Mouse (Mus musculus) midbrain, embryonic 12.5 days (tissue): ENCODE measurements around the gene Cln3. TPM values are rescaled to one million over a fixed set of nuclear protein-coding genes. Genes with fewer than 3 reads are reported as not detected.

Experiments
- ATAC-seq: fragments of 200-750 bp; cut with Nextera tagmentation; 2 replicates; pipeline ENCODE4 v1.8.0; 2017; ENCODE audit warnings: low read depth, moderate TSS enrichment, moderate library complexity; ENCODE audit not compliant: low FRiP score
- H3K27ac ChIP-seq: fragments of 300-500 bp; sonication (generic); replicated peaks from 2 replicates; pipeline ENCODE4 v1.5.1; 2016; ENCODE audit warnings: mild to moderate bottlenecking
- H3K27me3 ChIP-seq: fragments of 300-500 bp; sonication (generic); 2 replicates; pipeline ENCODE4 v1.6.1; 2016; ENCODE audit warnings: mild to moderate bottlenecking
- H3K36me3 ChIP-seq: fragments of 300-500 bp; sonication (generic); 2 replicates; pipeline ENCODE4 v1.6.1; 2016
- H3K4me1 ChIP-seq: fragments of 300-500 bp; sonication (generic); 2 replicates; pipeline ENCODE4 v1.6.1; 2016
- H3K4me2 ChIP-seq: fragments of 300-500 bp; sonication (generic); replicated peaks from 2 replicates; pipeline ENCODE4 v1.6.1; 2016; ENCODE audit warnings: mild to moderate bottlenecking, moderate library complexity
- H3K4me3 ChIP-seq: fragments of 300-500 bp; sonication (generic); 2 replicates; pipeline ENCODE4 v1.5.1; 2016; ENCODE audit warnings: mild to moderate bottlenecking
- H3K9ac ChIP-seq: fragments of 300-500 bp; sonication (generic); replicated peaks from 2 replicates; pipeline ENCODE4 v1.6.1; 2016; ENCODE audit warnings: mild to moderate bottlenecking, moderate library complexity
- H3K9me3 ChIP-seq: fragments of 300-500 bp; sonication (generic); 2 replicates; pipeline ENCODE4 v1.6.1; 2016; ENCODE audit warnings: mild to moderate bottlenecking
- WGBS: fragments of 180-500 bp; shearing (Covaris S2); methylation state at CpG from one replicate; pipeline ENCODE4 v1.1.7; 2016; 5-methylcytosine and 5-hydroxymethylcytosine counted together
- polyA plus RNA-seq: library from polyadenylated mRNA; unstranded; fragments of >200 nt; fragmentation: Nextera tagmentation; extraction: Ambion mirVana; gene quantifications from 2 replicates; pipeline ENCODE4 v1.2.1, GENCODE M21; 2016

Gene Cln3
- polyA plus RNA-seq: 26.1 and 29.2 TPM in 2 replicates

DNA sequence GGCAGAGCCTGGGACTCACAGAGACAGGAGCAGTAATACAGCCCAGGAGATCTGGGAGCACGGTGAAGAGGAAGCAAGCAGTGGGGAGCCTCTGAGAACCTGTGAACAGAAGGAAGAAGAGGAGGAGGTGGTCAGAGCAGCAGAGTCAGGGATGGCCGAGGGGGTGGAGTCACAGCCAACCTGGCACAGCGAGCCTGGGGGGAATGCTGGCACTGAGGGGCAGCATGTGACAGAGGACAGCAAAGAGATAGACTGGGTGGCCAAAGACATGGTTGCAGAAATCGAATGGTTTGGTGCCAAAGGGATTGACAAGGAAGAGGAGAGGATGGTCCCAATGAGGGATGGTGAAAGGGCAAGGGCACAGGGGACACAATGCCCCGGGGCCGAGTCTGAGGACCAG is at the start of gene Cln3:
Gene Cln3, minus strand, starts transcription at position 101 of the 400 bp plus-strand sequence.
- H3K9me3 ChIP-seq: no peaks in the 10 kb centered on the region
- H3K4me1 ChIP-seq: peaks cover 18% of the 10 kb centered on the region
- ATAC-seq: no peak
- H3K27me3 ChIP-seq: peaks cover 40% of the 10 kb centered on the region
- H3K27ac ChIP-seq: no peak within 1 kb of the TSS
- H3K9ac ChIP-seq: no peak within 1 kb of the TSS
- H3K4me3 ChIP-seq: no peak within 1 kb of the TSS
- no peaks in the 10 kb centered on the region for H3K36me3 ChIP-seq
- WGBS: 76% methylated on average over 6 of the region's 6 CpGs
- H3K4me2 ChIP-seq: no peak within 1 kb of the TSS

DNA sequence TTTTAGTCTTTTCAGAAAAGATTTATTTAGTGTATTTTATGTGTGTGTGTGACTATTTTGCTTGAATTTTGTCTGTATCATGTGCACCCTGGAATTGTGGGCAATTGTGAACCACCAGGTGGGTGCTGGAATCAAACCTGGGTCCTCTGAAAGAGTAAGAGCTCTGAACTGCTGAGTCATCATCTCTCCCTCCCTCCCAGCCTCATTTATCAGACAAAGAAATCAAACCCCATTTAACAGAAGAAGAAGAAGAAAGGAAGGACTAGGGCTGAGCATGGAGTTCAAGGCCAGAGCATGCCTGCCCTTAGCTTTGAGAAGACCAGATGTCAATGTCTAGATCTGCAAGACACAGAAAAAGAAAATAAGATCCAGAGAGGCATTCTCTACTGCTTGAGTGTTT is 49.8 kb upstream of the Cln3 start:
- H3K9me3 ChIP-seq: no peaks in the 10 kb centered on the region
- 0 out of 2 replicates have a peak, but pooled peaks cover 6% of the 10 kb centered on the region for H3K27me3 ChIP-seq
- H3K4me2 ChIP-seq: no peak overlapping the region
- H3K4me3 ChIP-seq: no peak overlapping the region
- no peak for ATAC-seq
- H3K36me3 ChIP-seq: no peaks in the 10 kb centered on the region
- no peak overlapping the region for H3K9ac ChIP-seq
- H3K27ac ChIP-seq: no peak overlapping the region
- no peaks in the 10 kb centered on the region for H3K4me1 ChIP-seq

DNA sequence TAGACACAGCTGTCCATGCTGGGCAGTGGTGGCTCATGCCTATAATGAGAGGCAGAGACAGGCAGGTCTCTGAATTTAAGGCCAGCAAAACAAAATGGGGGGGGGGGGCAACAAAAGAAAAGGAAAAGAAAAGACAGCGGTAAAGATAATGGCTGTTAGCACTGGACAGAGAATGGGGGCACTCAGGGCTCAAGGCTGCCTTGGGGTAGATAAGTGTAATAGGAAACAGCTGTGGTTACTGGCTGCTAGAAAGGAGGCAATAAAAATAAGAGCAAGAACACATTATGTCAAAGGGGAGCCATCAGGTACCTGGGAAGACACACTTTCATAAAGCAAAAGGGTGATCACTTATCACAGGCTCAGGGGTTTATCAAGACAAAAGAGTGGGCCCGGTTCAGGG is 46.9 kb upstream of the Cln3 start:
- no peaks in the 10 kb centered on the region for H3K9me3 ChIP-seq

DNA sequence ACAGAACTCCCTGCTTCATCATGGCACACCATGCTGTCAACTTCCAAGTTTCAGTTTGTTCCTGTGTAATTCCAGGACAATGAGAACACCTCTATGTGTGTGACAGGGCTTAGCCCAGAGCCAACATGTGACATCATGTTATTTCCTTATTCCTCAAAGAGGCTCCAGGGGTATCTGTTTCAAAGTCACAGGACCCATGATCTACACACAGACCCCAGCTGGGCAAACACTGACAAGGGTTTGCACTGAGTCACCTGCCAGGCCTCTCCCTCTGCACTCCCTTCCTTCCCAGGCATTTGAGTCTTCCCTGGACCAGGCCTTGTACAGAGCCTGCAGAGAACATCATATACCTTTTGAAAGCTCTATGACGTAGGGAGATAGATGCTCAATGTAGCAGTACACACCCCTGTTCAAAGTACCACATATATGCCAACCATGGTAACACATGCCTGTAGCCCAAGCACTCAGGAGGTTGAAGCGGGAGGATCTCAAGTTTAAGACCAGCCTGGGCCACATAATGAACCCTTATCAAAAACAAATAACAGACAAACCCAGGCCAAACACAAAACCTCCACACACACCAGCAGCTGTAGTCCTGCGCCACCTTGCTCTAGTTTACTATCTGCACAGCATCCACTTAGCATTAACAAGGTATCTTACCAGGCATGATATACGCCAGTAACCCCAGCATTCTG is 45.4 kb upstream of the Cln3 start, which contains the start of gene Nupr1:
Gene Nupr1, minus strand, starts transcription at position 38 of the 695 bp plus-strand sequence.
- Histone ChIP-seq H3K27ac (no peak within 1 kb of the TSS), H3K27me3 (no peaks in the 10 kb centered on the region), H3K36me3 (no peaks in the 10 kb centered on the region), H3K4me3 (no peak within 1 kb of the TSS), H3K4me1 (no peaks in the 10 kb centered on the region), H3K4me2 (no peak within 1 kb of the TSS), H3K9me3 (no peaks in the 10 kb centered on the region), H3K9ac (no peak within 1 kb of the TSS)
- 92% methylated on average over 4 of the region's 4 CpGs for WGBS
- ATAC-seq: no peak

More for the DNA sequence above, 46.9 kb upstream of the Cln3 start:
- ATAC-seq: no peak
- no peaks in the 10 kb centered on the region for H3K27me3 ChIP-seq
- WGBS: 89% methylated on average over 2 of the region's 2 CpGs
- no peaks in the 10 kb centered on the region for H3K36me3 ChIP-seq
- no peak overlapping the region for H3K4me2 ChIP-seq
- no peak overlapping the region for H3K4me3 ChIP-seq
- no peaks in the 10 kb centered on the region for H3K4me1 ChIP-seq
- H3K27ac ChIP-seq: no peak overlapping the region
- no peak overlapping the region for H3K9ac ChIP-seq

DNA sequence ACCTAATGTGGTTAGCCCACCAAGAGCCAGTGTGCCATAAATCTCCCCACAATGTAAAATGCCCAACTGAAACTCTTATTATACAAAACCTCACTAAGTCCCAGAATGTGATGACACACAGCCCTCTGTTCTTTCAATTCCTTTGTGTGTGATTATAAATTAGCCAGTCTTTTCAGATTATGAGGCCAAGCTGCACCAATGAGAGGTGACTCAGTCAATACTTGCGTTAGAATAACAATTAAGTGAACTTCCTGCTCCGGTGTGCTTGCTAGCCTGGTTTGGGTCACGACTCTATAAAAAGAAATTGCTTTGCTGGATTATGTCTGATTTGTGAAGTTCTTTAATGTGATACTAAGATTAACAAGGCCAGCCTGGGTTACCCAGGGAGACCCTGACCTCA is 44.3 kb upstream of the Cln3 start:
- H3K4me2 ChIP-seq: no peak overlapping the region

DNA sequence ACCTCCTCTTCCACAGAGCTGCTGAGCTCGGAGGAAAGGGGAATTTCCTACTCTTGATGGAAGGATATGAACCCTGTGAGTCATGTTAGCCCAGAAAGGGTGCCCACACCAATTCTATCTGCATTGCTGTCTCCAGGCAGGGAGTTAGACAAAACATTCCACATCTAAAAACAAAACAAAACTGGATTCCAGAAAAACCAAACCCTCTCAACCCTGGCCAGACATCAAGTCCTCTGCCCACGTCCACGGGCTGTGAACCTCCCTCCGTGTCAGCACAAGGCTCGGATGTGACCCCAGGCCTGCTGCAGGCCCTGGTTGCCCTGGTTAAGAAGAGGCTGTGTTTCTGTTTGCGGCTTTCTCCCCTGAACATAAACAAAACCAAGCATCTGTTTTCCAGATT is 42.5 kb upstream of the Cln3 start:
- Histone ChIP-seq H3K9ac (no peak overlapping the region), H3K4me1 (no peaks in the 10 kb centered on the region), H3K4me3 (no peak overlapping the region), H3K27ac (no peak overlapping the region), H3K27me3 (no peaks in the 10 kb centered on the region), H3K36me3 (no peaks in the 10 kb centered on the region), H3K4me2 (no peak overlapping the region), H3K9me3 (no peaks in the 10 kb centered on the region)
- 77% methylated on average over 6 of the region's 6 CpGs for WGBS
- ATAC-seq: no peak

More for the DNA sequence above, 44.3 kb upstream of the Cln3 start:
- no peaks in the 10 kb centered on the region for H3K36me3 ChIP-seq
- H3K9me3 ChIP-seq: no peaks in the 10 kb centered on the region
- H3K27me3 ChIP-seq: no peaks in the 10 kb centered on the region
- no peak overlapping the region for H3K9ac ChIP-seq
- H3K27ac ChIP-seq: no peak overlapping the region
- no peaks in the 10 kb centered on the region for H3K4me1 ChIP-seq
- 26% methylated on average over 3 of the region's 3 CpGs for WGBS
- H3K4me3 ChIP-seq: no peak overlapping the region
- ATAC-seq: no peak

DNA sequence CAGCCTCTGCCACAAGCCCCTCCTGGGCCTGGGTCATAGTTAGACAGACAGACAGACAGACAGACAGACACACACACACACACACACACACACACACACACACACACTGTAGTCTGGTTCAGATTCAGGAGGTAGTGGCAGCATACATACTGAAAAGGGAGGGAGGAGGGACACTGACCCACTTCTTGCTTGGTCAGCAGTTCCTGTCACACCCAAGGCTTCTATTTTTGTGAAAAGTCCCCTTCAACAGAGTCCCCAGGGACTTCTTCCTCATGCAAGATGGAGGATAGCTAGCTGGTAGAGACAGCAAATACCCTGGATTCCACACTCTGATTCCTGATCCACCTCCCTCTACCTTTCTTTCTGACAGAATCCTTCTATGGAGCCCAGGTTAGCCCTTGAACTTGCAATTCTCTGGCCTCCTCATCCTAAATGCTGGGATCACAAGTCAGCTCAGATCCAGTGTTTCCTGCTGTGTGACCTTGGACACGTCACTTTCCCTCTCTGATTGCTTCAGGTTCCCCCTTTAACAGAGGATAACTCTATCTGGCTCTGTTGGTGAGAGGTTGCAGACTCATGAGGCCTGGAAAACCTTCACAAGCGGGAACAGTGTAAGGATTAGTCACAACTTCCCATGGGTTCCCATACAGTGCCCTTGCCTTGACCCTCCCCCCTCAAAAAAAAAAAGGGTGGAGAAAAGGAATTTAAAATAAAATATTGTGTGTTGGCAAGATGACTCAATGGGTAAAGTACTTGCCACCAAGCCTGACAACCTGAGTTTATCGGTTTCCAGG is 40.4 kb upstream of the Cln3 start:
- H3K4me3 ChIP-seq: no peak overlapping the region
- H3K9ac ChIP-seq: no peak overlapping the region
- H3K36me3 ChIP-seq: no peaks in the 10 kb centered on the region
- WGBS: 81% methylated on average over 3 of the region's 3 CpGs
- peaks cover 4% of the 10 kb centered on the region; the same call in 1 of the 2 replicates for H3K27me3 ChIP-seq
- no peak for ATAC-seq
- H3K9me3 ChIP-seq: no peaks in the 10 kb centered on the region
- no peak overlapping the region for H3K27ac ChIP-seq
- H3K4me1 ChIP-seq: no peaks in the 10 kb centered on the region
- H3K4me2 ChIP-seq: no peak overlapping the region

DNA sequence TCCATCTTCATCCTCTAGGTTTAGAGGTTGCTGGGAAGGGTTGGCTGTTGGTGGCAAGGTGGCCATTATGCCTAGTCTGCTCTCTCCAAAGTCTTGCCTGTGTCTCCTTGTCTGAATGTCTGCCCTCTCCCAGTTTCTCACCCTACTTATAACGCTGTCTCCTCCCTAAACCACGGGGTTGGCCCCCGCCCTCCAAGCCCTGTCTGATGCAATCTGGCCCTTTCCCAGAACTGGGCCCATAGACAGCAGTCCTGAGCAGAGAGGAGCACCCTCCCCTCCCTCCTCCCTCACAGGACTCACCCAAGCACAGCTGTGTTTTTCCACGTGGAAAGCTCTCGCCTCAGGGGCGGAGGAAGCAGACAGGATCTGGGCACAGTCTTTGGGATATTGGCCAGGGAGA is 39.8 kb upstream of the Cln3 start:
- Histone ChIP-seq H3K27ac (no peak overlapping the region), H3K36me3 (no peaks in the 10 kb centered on the region), H3K27me3 (peaks cover 4% of the 10 kb centered on the region; the same call in 1 of the 2 replicates), H3K4me2 (no peak overlapping the region), H3K9ac (no peak overlapping the region), H3K4me1 (no peaks in the 10 kb centered on the region), H3K9me3 (no peaks in the 10 kb centered on the region), H3K4me3 (no peak overlapping the region)
- 59% methylated on average over 6 of the region's 6 CpGs for WGBS
- ATAC-seq: no peak

DNA sequence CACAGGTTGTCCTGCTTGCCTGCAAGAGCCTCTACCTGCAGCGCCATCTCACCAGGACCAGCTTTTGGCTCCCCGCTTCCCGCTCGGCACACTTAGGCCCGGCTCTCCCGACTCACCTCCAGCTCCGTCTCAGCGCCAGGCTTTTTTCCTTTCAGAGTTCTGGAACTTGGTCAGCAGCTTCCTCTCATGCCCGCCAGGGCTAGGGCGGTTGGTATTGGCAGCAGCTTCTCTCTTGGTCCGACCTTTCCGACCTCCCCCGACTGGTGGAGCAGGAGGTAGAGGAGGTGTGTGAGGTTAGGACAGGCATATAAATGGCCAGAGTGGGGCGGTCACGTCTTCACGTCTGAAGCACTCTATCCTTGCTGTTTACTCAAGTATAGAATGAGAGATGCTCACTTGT is 39.2 kb upstream of the Cln3 start:
- H3K4me1 ChIP-seq: no peaks in the 10 kb centered on the region
- no peak overlapping the region for H3K4me3 ChIP-seq
- no peak overlapping the region for H3K9ac ChIP-seq
- 77% methylated on average over 16 of the region's 16 CpGs for WGBS
- no peaks in the 10 kb centered on the region for H3K9me3 ChIP-seq
- H3K27me3 ChIP-seq: peaks cover 4% of the 10 kb centered on the region; the same call in 1 of the 2 replicates
- no peaks in the 10 kb centered on the region for H3K36me3 ChIP-seq
- H3K4me2 ChIP-seq: no peak overlapping the region
- H3K27ac ChIP-seq: no peak overlapping the region
- no peak for ATAC-seq

DNA sequence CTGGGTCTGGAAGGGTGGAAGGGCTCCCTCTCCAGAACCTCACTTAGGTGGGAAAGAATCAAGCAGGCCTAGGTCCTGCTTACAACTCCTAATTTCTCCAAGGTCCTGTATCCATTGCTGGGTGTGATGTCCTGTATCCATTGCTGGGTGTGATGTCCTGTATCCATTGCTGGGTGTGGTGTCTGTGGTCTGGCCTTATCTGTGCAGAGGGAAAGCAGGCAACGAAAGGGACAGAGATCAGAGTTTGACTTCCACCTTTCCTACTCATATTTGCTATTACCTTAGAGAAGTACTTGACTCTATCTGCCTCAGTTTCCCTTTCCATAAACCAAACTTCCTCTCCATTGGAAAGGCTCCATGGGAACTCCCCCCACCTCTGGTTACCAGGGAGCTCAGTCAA is 37.8 kb upstream of the Cln3 start:
- Histone ChIP-seq H3K9ac (no peak overlapping the region), H3K4me2 (no peak overlapping the region), H3K36me3 (no peaks in the 10 kb centered on the region), H3K9me3 (no peaks in the 10 kb centered on the region), H3K4me3 (no peak overlapping the region), H3K27ac (no peak overlapping the region), H3K27me3 (peaks cover 4% of the 10 kb centered on the region; the same call in 1 of the 2 replicates), H3K4me1 (no peaks in the 10 kb centered on the region)
- ATAC-seq: no peak
- 78% methylated on average over 1 of the region's 1 CpGs for WGBS

DNA sequence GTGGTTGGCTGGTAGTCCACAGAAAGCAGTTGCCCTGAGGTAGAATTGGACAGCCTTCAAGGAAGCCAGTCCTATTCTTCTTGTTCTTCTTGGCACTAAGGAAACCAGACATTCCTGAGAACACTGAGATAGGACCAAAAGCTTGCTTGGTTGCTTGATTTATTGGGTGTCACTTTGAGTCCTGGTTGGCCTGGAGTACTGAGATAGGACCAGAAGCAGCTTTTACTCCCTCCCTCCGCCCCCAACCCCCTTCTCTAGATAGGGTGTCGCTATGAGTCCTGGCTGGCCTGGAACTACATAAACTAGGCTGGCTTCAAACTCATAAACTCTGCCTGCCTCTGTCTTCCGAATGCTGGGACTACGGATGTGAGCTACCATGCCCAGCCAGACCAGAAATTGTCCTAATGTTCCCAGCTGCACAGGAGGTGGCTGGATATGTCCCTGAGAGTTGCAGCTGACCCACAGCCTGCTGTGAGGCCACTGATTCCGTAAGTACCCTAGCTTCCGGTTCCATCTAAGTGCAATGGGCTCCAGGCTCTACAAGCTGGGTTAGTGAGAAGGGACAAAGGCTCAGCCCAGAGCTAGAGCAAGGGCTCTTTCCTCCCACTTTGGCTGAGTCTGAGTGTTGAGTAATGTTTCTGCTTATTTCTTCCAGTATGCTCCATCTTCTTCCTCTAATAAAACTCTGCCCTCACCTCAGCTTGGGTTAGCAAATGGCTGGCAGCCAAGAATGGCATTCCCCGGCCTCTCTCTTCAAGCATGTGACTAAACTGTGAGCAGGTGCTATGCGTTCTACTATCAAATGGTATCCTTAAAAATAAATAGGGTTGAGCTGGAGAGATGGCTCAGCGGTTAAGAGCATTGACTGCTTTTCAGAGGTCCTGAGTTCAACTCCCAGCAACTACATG is 36.1 kb upstream of the Cln3 start:
- no peak overlapping the region for H3K9ac ChIP-seq
- H3K4me3 ChIP-seq: no peak overlapping the region
- H3K4me2 ChIP-seq: no peak overlapping the region
- 93% methylated on average over 9 of the region's 9 CpGs for WGBS
- no peaks in the 10 kb centered on the region for H3K4me1 ChIP-seq
- H3K27ac ChIP-seq: no peak overlapping the region
- no peak for ATAC-seq
- no peaks in the 10 kb centered on the region for H3K9me3 ChIP-seq
- peaks cover 4% of the 10 kb centered on the region; the same call in 1 of the 2 replicates for H3K27me3 ChIP-seq
- no peaks in the 10 kb centered on the region for H3K36me3 ChIP-seq
